Mouse (Mus musculus): Measurements from ENCODE around the gene Mpeg1. TPM values are rescaled to one million over a fixed set of nuclear protein-coding genes. Genes with fewer than 3 reads are reported as not detected.
A peak's percentile ranks its signal among the peaks of the same experiment; 100 is the strongest.

Mpeg1 gene
- total RNA-seq, 2 experiments from 2014 or later = 3.7 to 5.0 TPM

- intact Hi-C loops (cut with DNase I) = no loop called here
- DNase-seq = no peak
These were observed 29.3 kb downstream of the Mpeg1 start for GRCm38 (mm10) chr19:12489675-12490570.

- intact Hi-C loops (cut with DNase I) = no loop called here
- no peak for DNase-seq
These were observed 31.1 kb downstream of the Mpeg1 start for GRCm38 (mm10) chr19:12491636-12492035.

- DNase-seq = no peak
- intact Hi-C loops (cut with DNase I) = no loop called here
These were observed 33.0 kb downstream of the Mpeg1 start for GRCm38 (mm10) chr19:12493453-12494186.

GRCm38 (mm10) chr19:12494187-12494458 lies 33.5 kb downstream of the Mpeg1 start:
- intact Hi-C loops (cut with DNase I) = no loop called here
- DNase-seq = no peak

- intact Hi-C loops (cut with DNase I) = no loop called here
- no peak for DNase-seq
These were observed 34.5 kb downstream of the Mpeg1 start for GRCm38 (mm10) chr19:12494972-12495535.

- no peak for DNase-seq
- intact Hi-C loops (cut with DNase I) = no loop called here
These were observed 35.7 kb downstream of the Mpeg1 start for GRCm38 (mm10) chr19:12496241-12496640.

GRCm38 (mm10) chr19:12497909-12498308 lies 37.3 kb downstream of the Mpeg1 start:
- intact Hi-C loops (cut with DNase I) = no loop called here
- DNase-seq = no peak

GRCm38 (mm10) chr19:12498321-12498720 lies 37.7 kb downstream of the Mpeg1 start:
- intact Hi-C loops (cut with DNase I) = no loop called here
- no peak for DNase-seq

GRCm38 (mm10) chr19:12498941-12499340 lies 38.4 kb downstream of the Mpeg1 start:
- intact Hi-C loops (cut with DNase I) = no loop called here
- no peak for DNase-seq

- DNase-seq = no peak
- intact Hi-C loops (cut with DNase I) = no loop called here
These were observed 38.9 kb downstream of the Mpeg1 start for GRCm38 (mm10) chr19:12499485-12499884.

- DNase-seq = peak; percentile 49
- intact Hi-C loops (cut with DNase I) = loop anchor here (5.0 kb wide), 1 partner anchor 488 kb away; no protein-coding TSS in a partner anchor
These were observed 39.5 kb downstream of the Mpeg1 start for GRCm38 (mm10) chr19:12500124-12500523.

- intact Hi-C loops (cut with DNase I) = loop anchor here (5.0 kb wide), 1 partner anchor 489 kb away; no protein-coding TSS in a partner anchor
- peak; percentile 32 for DNase-seq
These were observed 40.3 kb downstream of the Mpeg1 start for GRCm38 (mm10) chr19:12500881-12501311.

GRCm38 (mm10) chr19:12501370-12502347 lies 41.1 kb downstream of the Mpeg1 start, which contains the start of gene Dtx4:
Gene Dtx4 (minus strand): TSS chr19:12501454.
- peak; percentile 94 for DNase-seq

GRCm38 (mm10) chr19:12502756-12503155 lies 42.2 kb downstream of the Mpeg1 start:
- intact Hi-C loops (cut with DNase I) = loop anchor here (5.0 kb wide), 1 partner anchor 490 kb away; no protein-coding TSS in a partner anchor
- DNase-seq = no peak

More at GRCm38 (mm10) chr19:12501370-12502347, 41.1 kb downstream of the Mpeg1 start, which contains the start of gene Dtx4:
- intact Hi-C loops (cut with DNase I) = loop anchor here (5.0 kb wide), 1 partner anchor 489 kb away; no protein-coding TSS in a partner anchor

- intact Hi-C loops (cut with DNase I) = loop anchor here (5.0 kb wide), 2 partner anchors 78 to 283 kb away; partner anchors contain the start of genes Lpxn and Zfp91
- no peak for DNase-seq
These were observed 54.0 kb downstream of the Mpeg1 start for GRCm38 (mm10) chr19:12514621-12515020.

Other genes with a start within 250 kb of the Mpeg1 start
- not detected for gene Olfr1432, start 228.2 kb upstream of the Mpeg1 start, total RNA-seq (2021)
- not detected for gene Olfr262, start 219.1 kb upstream of the Mpeg1 start, total RNA-seq (2021)
- under 1 TPM in 1 of 2 experiments, not detected in 1; 0.18 TPM for gene Olfr235, start 199.7 kb upstream of the Mpeg1 start, total RNA-seq (2021)
- not detected for gene Olfr1434, start 180.9 kb upstream of the Mpeg1 start, total RNA-seq (2021)
- gene Olfr1436, start 161.6 kb upstream of the Mpeg1 start, total RNA-seq (2021) = not detected
- gene Olfr1437, start 135.7 kb upstream of the Mpeg1 start, total RNA-seq (2021) = not detected
- gene Olfr1438-ps1, start 124.9 kb upstream of the Mpeg1 start, total RNA-seq (2021) = not detected
- gene Olfr1440, start 73.5 kb upstream of the Mpeg1 start, total RNA-seq (2021) = not detected
- gene Olfr1441, start 43.3 kb upstream of the Mpeg1 start, total RNA-seq (2021) = not detected
- gene Pfpl, start 32.9 kb upstream of the Mpeg1 start, total RNA-seq (2021) = not detected
- gene Dtx4, start 40.7 kb downstream of the Mpeg1 start, total RNA-seq (2021) = 100 to 1,000 TPM; 124 to 146 TPM
- gene Fam111a, start 85.0 kb downstream of the Mpeg1 start, total RNA-seq (2021) = 1 to 10 TPM; 6.3 to 7.6 TPM
- gene Gm4952, start 139.2 kb downstream of the Mpeg1 start, total RNA-seq (2021) = under 1 TPM; 0.30 to 0.34 TPM
- gene Glyat, start 172.5 kb downstream of the Mpeg1 start, total RNA-seq (2021) = not detected
- gene Olfr1442, start 209.7 kb downstream of the Mpeg1 start, total RNA-seq (2021) = not detected
- not detected for gene Olfr1443, start 217.3 kb downstream of the Mpeg1 start, total RNA-seq (2021)
- not detected for gene Keg1, start 235.0 kb downstream of the Mpeg1 start, total RNA-seq (2021)

All from left cerebral cortex, postnatal 4 days (tissue).